Mouse (Mus musculus): ENCODE measurements around the gene Erap1. TPM values are rescaled to one million over a fixed set of nuclear protein-coding genes. Genes with fewer than 3 reads are reported as not detected.

Erap1 gene
- polyA plus RNA-seq, 1 experiment: 5.5 TPM

DNA sequence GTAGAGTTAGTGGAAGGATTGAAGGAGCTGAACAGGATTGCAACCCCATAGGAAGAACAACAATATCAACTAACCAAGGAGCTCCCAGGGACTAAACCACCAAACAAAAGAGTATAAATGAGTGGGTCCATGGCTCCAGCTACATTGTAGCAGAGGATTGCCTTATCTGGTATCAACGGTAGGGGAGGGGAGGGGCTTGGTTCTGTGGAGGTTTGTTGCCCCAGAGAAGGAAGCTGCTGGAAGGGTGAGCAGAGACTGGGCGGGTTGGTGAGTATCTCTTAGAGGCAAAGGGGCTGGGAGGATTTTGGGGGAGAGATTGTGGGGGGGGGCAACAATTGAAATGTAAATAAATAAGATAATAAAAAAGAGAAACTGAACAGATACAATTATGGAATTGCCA is 79.6 kb downstream of the Erap1 start:
- no peak overlapping the region for H3K4me3 ChIP-seq (ENCODE audit: insufficient read depth, poor library complexity, severe bottlenecking)
- H3ac ChIP-seq (ENCODE audit: control insufficient read depth, insufficient read length, low read depth): no peak overlapping the region
- TF ChIP-seq CEBPB (IDR thresholded peaks at IDR 0.05; ENCODE audit: low read depth) (no peak), FOSL1 (IDR thresholded peaks at IDR 0.05; ENCODE audit: insufficient read depth, low read length, poor library complexity, severe bottlenecking) (no peak), USF1 (IDR thresholded peaks at IDR 0.05; ENCODE audit: low read depth) (no peak)
- H3K27me3 ChIP-seq (ENCODE audit: control insufficient read depth, insufficient read depth, insufficient read length): no peaks in the 10 kb centered on the region
- H3K36me3 ChIP-seq (ENCODE audit: control insufficient read depth, insufficient read depth): peaks cover 57% of the 10 kb centered on the region
- H3K79me2 ChIP-seq (ENCODE audit: control insufficient read depth, insufficient read depth): no peaks in the 10 kb centered on the region
- no peaks in the 10 kb centered on the region for H3K79me3 ChIP-seq (ENCODE audit: low read depth)

DNA sequence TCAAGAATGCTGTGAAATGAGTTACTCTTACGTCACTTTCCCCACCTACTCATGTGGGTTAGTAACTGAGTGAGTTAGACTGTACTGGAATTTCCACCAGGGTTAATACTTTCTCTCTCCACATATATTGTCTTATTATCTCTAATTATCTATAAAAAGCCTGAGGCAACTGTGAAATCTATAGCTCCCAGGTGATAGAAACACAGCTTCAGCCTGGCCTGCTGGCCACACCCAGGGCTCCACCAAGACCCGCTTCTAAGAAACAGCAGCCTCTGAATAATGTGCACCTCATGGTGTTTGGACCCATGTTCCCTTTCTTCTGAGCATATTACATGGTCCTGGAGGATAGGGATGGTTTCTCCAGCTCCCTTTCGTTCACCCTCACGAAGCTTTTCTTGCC is 94.4 kb downstream of the Erap1 start:
- no peak overlapping the region for H3ac ChIP-seq (ENCODE audit: control insufficient read depth, insufficient read length, low read depth)
- no peaks in the 10 kb centered on the region for H3K79me2 ChIP-seq (ENCODE audit: control insufficient read depth, insufficient read depth)
- TF ChIP-seq FOSL1 (IDR thresholded peaks at IDR 0.05; ENCODE audit: insufficient read depth, low read length, poor library complexity, severe bottlenecking) (no peak), CEBPB (IDR thresholded peaks at IDR 0.05; ENCODE audit: low read depth) (no peak), MYOG (IDR thresholded peaks at IDR 0.05; ENCODE audit: control insufficient read depth, extremely low read depth, insufficient read length) (no peak), CTCF (IDR thresholded peaks at IDR 0.05; ENCODE audit: control insufficient read depth, insufficient read depth, insufficient read length) (no peak), MAX (IDR thresholded peaks at IDR 0.05) (no peak), USF1 (IDR thresholded peaks at IDR 0.05; ENCODE audit: low read depth) (no peak), MYOD1 (IDR thresholded peaks at IDR 0.05; ENCODE audit: control insufficient read depth, insufficient read length, low read depth) (no peak)
- no peaks in the 10 kb centered on the region for H3K27me3 ChIP-seq (ENCODE audit: control insufficient read depth, insufficient read depth, insufficient read length)
- H3K79me3 ChIP-seq (ENCODE audit: low read depth): no peaks in the 10 kb centered on the region
- no peak overlapping the region for H3K4me3 ChIP-seq (ENCODE audit: insufficient read depth, poor library complexity, severe bottlenecking)
- peaks cover 74% of the 10 kb centered on the region for H3K36me3 ChIP-seq (ENCODE audit: control insufficient read depth, insufficient read depth)

DNA sequence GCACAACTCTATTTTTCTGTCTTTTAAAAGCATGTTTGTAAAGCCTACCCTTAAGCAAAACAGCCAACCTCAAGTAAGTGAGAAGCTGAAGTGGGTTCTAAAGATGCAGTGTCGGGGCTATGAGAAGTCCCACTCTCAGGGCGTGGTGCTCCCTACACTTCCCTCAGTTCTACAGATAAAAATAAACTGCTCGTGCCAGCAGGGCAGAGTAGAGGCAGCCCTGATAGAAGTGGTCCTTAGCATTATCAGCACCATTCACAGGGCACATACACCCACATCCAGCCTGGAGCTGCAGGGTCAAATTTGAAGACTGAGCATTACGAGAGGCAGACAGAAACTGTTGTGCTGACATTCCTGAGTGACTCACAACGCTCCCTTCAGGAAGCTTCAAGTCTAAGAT is 96.5 kb downstream of the Erap1 start:
- no peaks in the 10 kb centered on the region for H3K27me3 ChIP-seq (ENCODE audit: control insufficient read depth, insufficient read depth, insufficient read length)
- no peaks in the 10 kb centered on the region for H3K79me3 ChIP-seq (ENCODE audit: low read depth)
- peaks cover 68% of the 10 kb centered on the region for H3K36me3 ChIP-seq (ENCODE audit: control insufficient read depth, insufficient read depth)
- H3K79me2 ChIP-seq (ENCODE audit: control insufficient read depth, insufficient read depth): no peaks in the 10 kb centered on the region
- no peak overlapping the region for H3ac ChIP-seq (ENCODE audit: control insufficient read depth, insufficient read length, low read depth)
- TF ChIP-seq CTCF (IDR thresholded peaks at IDR 0.05; ENCODE audit: control insufficient read depth, insufficient read depth, insufficient read length) (no peak), FOSL1 (IDR thresholded peaks at IDR 0.05; ENCODE audit: insufficient read depth, low read length, poor library complexity, severe bottlenecking) (no peak), MAX (IDR thresholded peaks at IDR 0.05) (no peak), MYOG (IDR thresholded peaks at IDR 0.05; ENCODE audit: control insufficient read depth, extremely low read depth, insufficient read length) (no peak), USF1 (IDR thresholded peaks at IDR 0.05; ENCODE audit: low read depth) (no peak), MYOD1 (IDR thresholded peaks at IDR 0.05; ENCODE audit: control insufficient read depth, insufficient read length, low read depth) (no peak), CEBPB (IDR thresholded peaks at IDR 0.05; ENCODE audit: low read depth) (no peak)
- H3K4me3 ChIP-seq (ENCODE audit: insufficient read depth, poor library complexity, severe bottlenecking): no peak overlapping the region

DNA sequence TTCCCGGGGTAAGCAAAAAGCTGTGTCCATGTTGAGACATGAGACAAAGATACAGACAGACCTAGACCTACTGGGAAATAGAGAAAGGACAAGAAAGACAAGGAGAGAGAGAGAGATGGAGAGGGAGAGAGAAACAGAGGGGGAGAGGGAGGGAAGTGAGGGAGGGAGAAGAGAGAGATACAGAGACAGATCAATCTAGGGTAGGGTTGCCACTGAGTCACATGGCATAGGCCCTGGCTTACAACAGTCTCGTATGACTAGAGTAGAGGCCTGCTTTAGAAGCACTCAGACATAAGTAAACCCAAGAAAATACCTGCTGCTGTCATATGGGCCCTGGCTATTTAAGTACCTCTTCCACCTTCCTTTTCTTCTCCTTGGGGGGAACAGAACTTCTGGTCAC is 97.0 kb downstream of the Erap1 start:
- TF ChIP-seq CTCF (IDR thresholded peaks at IDR 0.05; ENCODE audit: control insufficient read depth, insufficient read depth, insufficient read length) (no peak), MYOD1 (IDR thresholded peaks at IDR 0.05; ENCODE audit: control insufficient read depth, insufficient read length, low read depth) (no peak), USF1 (IDR thresholded peaks at IDR 0.05; ENCODE audit: low read depth) (no peak), FOSL1 (IDR thresholded peaks at IDR 0.05; ENCODE audit: insufficient read depth, low read length, poor library complexity, severe bottlenecking) (no peak), MAX (IDR thresholded peaks at IDR 0.05) (no peak), MYOG (IDR thresholded peaks at IDR 0.05; ENCODE audit: control insufficient read depth, extremely low read depth, insufficient read length) (no peak), CEBPB (IDR thresholded peaks at IDR 0.05; ENCODE audit: low read depth) (no peak)
- peaks cover 63% of the 10 kb centered on the region for H3K36me3 ChIP-seq (ENCODE audit: control insufficient read depth, insufficient read depth)
- H3K79me2 ChIP-seq (ENCODE audit: control insufficient read depth, insufficient read depth): no peaks in the 10 kb centered on the region
- no peak overlapping the region for H3K4me3 ChIP-seq (ENCODE audit: insufficient read depth, poor library complexity, severe bottlenecking)
- no peaks in the 10 kb centered on the region for H3K79me3 ChIP-seq (ENCODE audit: low read depth)
- H3K27me3 ChIP-seq (ENCODE audit: control insufficient read depth, insufficient read depth, insufficient read length): no peaks in the 10 kb centered on the region
- H3ac ChIP-seq (ENCODE audit: control insufficient read depth, insufficient read length, low read depth): no peak overlapping the region

Other genes starting within 250 kb of the Erap1 start
- gene Zfp72, start 248.7 kb upstream of the Erap1 start, polyA plus RNA-seq (2012; fragmentation: generic; extraction: Trizol): 0.48 TPM
- 452 TPM for gene Ftl1-ps1, start 239.9 kb upstream of the Erap1 start, polyA plus RNA-seq (2012; fragmentation: generic; extraction: Trizol)
- 2.5 TPM for gene Zfp825, start 145.6 kb upstream of the Erap1 start, polyA plus RNA-seq (2012; fragmentation: generic; extraction: Trizol)
- gene Cast, start 169.2 kb downstream of the Erap1 start, polyA plus RNA-seq (2012; fragmentation: generic; extraction: Trizol): 23.7 TPM

All from C2C12 (cell line).